Mouse (Mus musculus): ENCODE measurements at regions not wholly inside any gene's neighbourhood (a gene's known extent, or its start where the extent isn't known, plus 50 kb on each side); places are given as distances from the start of the nearest gene placed in this dataset.

- 53% methylated on average over 4 of the region's 4 CpGs for WGBS (ENCODE audit: insufficient replicate concordance)
- Histone ChIP-seq H3K4me3 (ENCODE audit: insufficient read depth in 1 of 2, low read depth in 2 of 2, low read length in 2 of 2) (no peak overlapping the region), H3K27ac (no peak overlapping the region), H3K9me3 (ENCODE audit: control insufficient read depth, low read length) (no peaks in the 10 kb centered on the region), H3K9ac (replicated peaks) (no peak overlapping the region), H3K36me3 (replicated peaks; ENCODE audit: control insufficient read depth, insufficient read depth, low read depth) (no peaks in the 10 kb centered on the region), H3K27me3 (ENCODE audit: control insufficient read depth, insufficient read depth, low read length) (no peaks in the 10 kb centered on the region), H3K4me2 (ENCODE audit: low read depth) (no peak overlapping the region), H3K4me1 (replicated peaks; ENCODE audit: control insufficient read depth in 2 of 2, insufficient read depth in 2 of 2, low read length in 1 of 2) (no peaks in the 10 kb centered on the region)
- TF ChIP-seq EP300 (IDR thresholded peaks at IDR 0.05; ENCODE audit: low read depth) = no peak
- TF ChIP-seq CTCF (IDR thresholded peaks at IDR 0.05; ENCODE audit: low read depth) = no peak
- no peak for ATAC-seq (ENCODE audit: insufficient read depth)
- DNase-seq (ENCODE audit: low read depth in 3 of 3, low spot score in 3 of 3) = no peak
Observed at GRCm38 (mm10) chr8:10701648-10702061, 306.6 kb downstream of the Irs2 start.

- H3K27ac ChIP-seq = no peak overlapping the region
- no peak for DNase-seq (ENCODE audit: low read depth in 3 of 3, low spot score in 3 of 3)
- no peak overlapping the region for H3K9ac ChIP-seq (replicated peaks)
- no peaks in the 10 kb centered on the region for H3K36me3 ChIP-seq (replicated peaks; ENCODE audit: control insufficient read depth, insufficient read depth, low read depth)
- H3K9me3 ChIP-seq (ENCODE audit: control insufficient read depth, low read length) = no peaks in the 10 kb centered on the region
- H3K4me1 ChIP-seq (replicated peaks; ENCODE audit: control insufficient read depth in 2 of 2, insufficient read depth in 2 of 2, low read length in 1 of 2) = no peaks in the 10 kb centered on the region
- no peaks in the 10 kb centered on the region for H3K27me3 ChIP-seq (ENCODE audit: control insufficient read depth, insufficient read depth, low read length)
- no peak overlapping the region for H3K4me3 ChIP-seq (ENCODE audit: insufficient read depth in 1 of 2, low read depth in 2 of 2, low read length in 2 of 2)
- H3K4me2 ChIP-seq (ENCODE audit: low read depth) = no peak overlapping the region
- 54% methylated on average over 4 of the region's 4 CpGs for WGBS (ENCODE audit: insufficient replicate concordance)
- no peak for TF ChIP-seq CTCF (IDR thresholded peaks at IDR 0.05; ENCODE audit: low read depth)
- no peak for TF ChIP-seq EP300 (IDR thresholded peaks at IDR 0.05; ENCODE audit: low read depth)
- ATAC-seq (ENCODE audit: insufficient read depth) = no peak
Observed at GRCm38 (mm10) chr8:10701226-10701625, 307.0 kb downstream of the Irs2 start.

DNA sequence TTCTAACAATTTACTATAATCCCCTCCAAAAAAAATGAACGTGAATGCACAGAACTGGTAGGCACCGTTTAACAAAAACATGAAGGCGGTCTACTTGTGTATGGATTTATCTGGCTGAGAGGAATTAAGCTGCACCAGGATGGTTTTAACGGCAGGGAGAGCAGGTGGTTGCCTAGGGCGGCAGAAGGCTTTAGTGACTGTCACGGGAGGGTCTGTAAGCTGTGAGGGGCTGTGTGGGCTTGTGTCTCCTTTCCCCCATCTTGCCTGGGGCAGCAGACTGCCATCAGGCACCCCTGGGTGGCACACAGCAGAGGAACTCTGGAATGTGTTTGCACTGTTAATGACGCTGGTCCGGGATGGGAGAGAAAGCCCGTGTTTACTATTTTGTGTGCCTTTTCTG, 308.6 kb downstream of the Irs2 start:
- H3K9me3 ChIP-seq (ENCODE audit: control insufficient read depth, low read length) = no peaks in the 10 kb centered on the region
- no peak for DNase-seq (ENCODE audit: low read depth in 3 of 3, low spot score in 3 of 3)
- TF ChIP-seq CTCF (IDR thresholded peaks at IDR 0.05; ENCODE audit: low read depth) (no peak), EP300 (IDR thresholded peaks at IDR 0.05; ENCODE audit: low read depth) (no peak)
- no peak overlapping the region for H3K9ac ChIP-seq (replicated peaks)
- H3K27ac ChIP-seq = no peak overlapping the region
- 72% methylated on average over 9 of the region's 9 CpGs for WGBS (ENCODE audit: insufficient replicate concordance)
- no peak for ATAC-seq (ENCODE audit: insufficient read depth)
- H3K4me2 ChIP-seq (ENCODE audit: low read depth) = no peak overlapping the region
- H3K4me1 ChIP-seq (replicated peaks; ENCODE audit: control insufficient read depth in 2 of 2, insufficient read depth in 2 of 2, low read length in 1 of 2) = no peaks in the 10 kb centered on the region
- no peak overlapping the region for H3K4me3 ChIP-seq (ENCODE audit: insufficient read depth in 1 of 2, low read depth in 2 of 2, low read length in 2 of 2)
- no peaks in the 10 kb centered on the region for H3K27me3 ChIP-seq (ENCODE audit: control insufficient read depth, insufficient read depth, low read length)
- H3K36me3 ChIP-seq (replicated peaks; ENCODE audit: control insufficient read depth, insufficient read depth, low read depth) = no peaks in the 10 kb centered on the region

DNA sequence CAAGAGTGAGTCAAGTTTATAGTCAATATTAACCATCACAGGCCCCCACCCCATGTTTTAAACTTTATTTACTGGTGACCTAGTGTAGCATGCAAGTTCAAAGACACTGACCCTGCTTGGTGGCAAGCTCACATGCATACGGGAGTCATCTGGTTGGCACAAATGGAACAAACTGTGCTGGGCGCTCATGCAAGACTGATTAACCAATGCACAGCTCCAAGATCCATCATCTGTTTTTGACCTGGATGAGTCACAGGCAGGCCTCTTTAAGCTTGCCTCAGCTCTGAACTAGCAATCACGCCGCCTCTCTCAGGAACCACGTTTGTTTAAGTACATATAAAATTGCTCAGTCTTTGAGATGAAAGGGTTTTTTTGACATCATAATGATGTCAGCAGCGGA, 313.1 kb downstream of the Irs2 start:
- Histone ChIP-seq H3K4me1 (replicated peaks; ENCODE audit: control insufficient read depth in 2 of 2, insufficient read depth in 2 of 2, low read length in 1 of 2) (no peaks in the 10 kb centered on the region), H3K36me3 (replicated peaks; ENCODE audit: control insufficient read depth, insufficient read depth, low read depth) (no peaks in the 10 kb centered on the region), H3K27me3 (ENCODE audit: control insufficient read depth, insufficient read depth, low read length) (no peaks in the 10 kb centered on the region), H3K4me3 (ENCODE audit: insufficient read depth in 1 of 2, low read depth in 2 of 2, low read length in 2 of 2) (no peak overlapping the region), H3K4me2 (ENCODE audit: low read depth) (no peak overlapping the region), H3K27ac (no peak overlapping the region), H3K9ac (replicated peaks) (no peak overlapping the region), H3K9me3 (ENCODE audit: control insufficient read depth, low read length) (no peaks in the 10 kb centered on the region)
- 57% methylated on average over 6 of the region's 6 CpGs for WGBS (ENCODE audit: insufficient replicate concordance)
- ATAC-seq (ENCODE audit: insufficient read depth) (no peak), DNase-seq (ENCODE audit: low read depth in 3 of 3, low spot score in 3 of 3) (no peak)
- TF ChIP-seq CTCF (IDR thresholded peaks at IDR 0.05; ENCODE audit: low read depth) (no peak), EP300 (IDR thresholded peaks at IDR 0.05; ENCODE audit: low read depth) (no peak)

GRCm38 (mm10) chr8:10690659-10691058, 317.6 kb downstream of the Irs2 start:
- Histone ChIP-seq H3K9ac (replicated peaks) (no peak overlapping the region), H3K4me3 (ENCODE audit: insufficient read depth in 1 of 2, low read depth in 2 of 2, low read length in 2 of 2) (no peak overlapping the region), H3K4me2 (ENCODE audit: low read depth) (no peak overlapping the region), H3K4me1 (replicated peaks; ENCODE audit: control insufficient read depth in 2 of 2, insufficient read depth in 2 of 2, low read length in 1 of 2) (no peaks in the 10 kb centered on the region), H3K36me3 (replicated peaks; ENCODE audit: control insufficient read depth, insufficient read depth, low read depth) (no peaks in the 10 kb centered on the region), H3K27me3 (ENCODE audit: control insufficient read depth, insufficient read depth, low read length) (no peaks in the 10 kb centered on the region), H3K9me3 (ENCODE audit: control insufficient read depth, low read length) (no peaks in the 10 kb centered on the region), H3K27ac (no peak overlapping the region)
- no peak for TF ChIP-seq CTCF (IDR thresholded peaks at IDR 0.05; ENCODE audit: low read depth)
- no peak for TF ChIP-seq EP300 (IDR thresholded peaks at IDR 0.05; ENCODE audit: low read depth)
- 27% methylated on average over 1 of the region's 1 CpGs for WGBS (ENCODE audit: insufficient replicate concordance)
- DNase-seq (ENCODE audit: low read depth in 3 of 3, low spot score in 3 of 3) = no peak
- ATAC-seq (ENCODE audit: insufficient read depth) = no peak
